In the genomic region with DNA sequence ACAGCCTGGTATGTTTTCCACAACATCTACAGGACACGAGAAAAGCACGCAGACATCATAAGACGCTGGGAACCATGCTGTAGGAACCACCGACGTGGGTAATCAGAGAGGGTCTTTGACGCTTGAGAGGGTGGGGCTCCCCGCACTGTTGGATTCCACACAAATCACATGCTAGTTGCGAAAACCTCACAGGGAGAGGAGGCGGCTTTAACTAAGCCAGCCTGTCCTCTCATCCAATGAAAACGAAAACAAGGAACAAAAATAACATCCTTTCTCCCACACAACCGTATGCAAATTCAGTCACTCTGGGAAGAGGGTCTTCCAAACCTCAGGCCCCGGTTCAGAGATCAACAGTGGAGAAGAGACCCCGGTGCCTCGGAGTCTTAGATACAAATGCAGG, we compare ENCODE assay signal across 25 mouse cellular contexts.
"Had no signal": no experiment of that assay in that cellular context is flagged by ENCODE, and none has a peak within 500 bp of the region (broad histone marks: within the 10 kb centered on the region; RNA-seq: fewer than 3 reads in every experiment).

No protein-coding gene starts in this region.

- H3K4me3 ChIP-seq: gastrocnemius, adult 2 months; heart, embryonic 13.5 days; heart, embryonic 15.5 days; hindbrain, embryonic 10.5 days; hindbrain, embryonic 12.5 days; intestine, embryonic 15.5 days; limb, embryonic 13.5 days; limb, embryonic 15.5 days; liver, embryonic 12.5 days had no signal

- H3K27me3 ChIP-seq: heart, embryonic 15.5 days; hindbrain, embryonic 12.5 days; intestine, embryonic 15.5 days; limb, embryonic 13.5 days; limb, embryonic 15.5 days; liver, embryonic 12.5 days had no signal

- H3K36me3 ChIP-seq: heart, embryonic 13.5 days; heart, embryonic 15.5 days; hindbrain, embryonic 10.5 days; hindbrain, embryonic 12.5 days; intestine, embryonic 15.5 days; limb, embryonic 13.5 days; limb, embryonic 15.5 days; liver, embryonic 12.5 days had no signal

- H3K9me3 ChIP-seq: heart, embryonic 15.5 days; intestine, embryonic 15.5 days; limb, embryonic 15.5 days had no signal

- H3K4me1 ChIP-seq: heart, embryonic 13.5 days; heart, embryonic 15.5 days; hindbrain, embryonic 10.5 days; hindbrain, embryonic 12.5 days; intestine, embryonic 15.5 days; limb, embryonic 15.5 days; liver, embryonic 12.5 days had no signal

- H3K27ac ChIP-seq: gastrocnemius, adult 2 months; heart, embryonic 13.5 days; heart, embryonic 15.5 days; hindbrain, embryonic 10.5 days; hindbrain, embryonic 12.5 days; hindbrain, embryonic 14.5 days; intestine, embryonic 15.5 days; limb, embryonic 13.5 days; limb, embryonic 15.5 days; liver, embryonic 12.5 days; liver, embryonic 14.5 days had no signal

- ATAC-seq: forebrain, embryonic 16.5 days; hindbrain, embryonic 16.5 days; inflammation-experienced regulatory T-cells, adult 6 months; intestine, embryonic 15.5 days; intestine, postnatal 0 days; liver, embryonic 12.5 days had no signal

- DNase-seq: gastrocnemius, adult 2 months; gastrocnemius, postnatal 10 days; gastrocnemius, postnatal 25 days; heart, adult 18-20 months; heart, postnatal 4 days; kidney, adult 18-20 months; kidney, adult 8-10 months; kidney, postnatal 10 days; kidney, postnatal 25 days; layer of hippocampus, adult 9-11 months; layer of hippocampus, postnatal 36 days had no signal
